Mouse (Mus musculus): ENCODE measurements around the gene Nt5m. TPM values are rescaled to one million over a fixed set of nuclear protein-coding genes. Genes with fewer than 3 reads are reported as not detected.

The Nt5m gene
- 109 and 113 TPM in 2 replicates for polyA plus RNA-seq (2021; fragmentation: Nextera tagmentation)
- long read RNA-seq, experiment 1, transcript Nt5m-202 (5 exons, 1,387 nt): minor isoform, 16 of 145 reads
- long read RNA-seq, experiment 1, transcript Nt5m-203 (5 exons, 1,316 nt): minor isoform, 10 of 145 reads
- long read RNA-seq, experiment 1, transcript Nt5m-201 (5 exons, 1,306 nt): major isoform, 107 of 145 reads
- long read RNA-seq, experiment 1, partial matches to known transcripts: 5 of 145 reads
- long read RNA-seq, experiment 1, other reads (novel, unspliced or antisense): 7 of 145 reads
- long read RNA-seq, experiment 2, transcript Nt5m-203 (5 exons, 1,316 nt): minor isoform, 51 of 281 reads
- long read RNA-seq, experiment 2, transcript Nt5m-202 (5 exons, 1,387 nt): minor isoform, 24 of 281 reads
- long read RNA-seq, experiment 2, transcript Nt5m-201 (5 exons, 1,306 nt): major isoform, 182 of 281 reads
- long read RNA-seq, experiment 2, partial matches to known transcripts: 1 of 281 reads
- long read RNA-seq, experiment 2, other reads (novel, unspliced or antisense): 23 of 281 reads

DNA sequence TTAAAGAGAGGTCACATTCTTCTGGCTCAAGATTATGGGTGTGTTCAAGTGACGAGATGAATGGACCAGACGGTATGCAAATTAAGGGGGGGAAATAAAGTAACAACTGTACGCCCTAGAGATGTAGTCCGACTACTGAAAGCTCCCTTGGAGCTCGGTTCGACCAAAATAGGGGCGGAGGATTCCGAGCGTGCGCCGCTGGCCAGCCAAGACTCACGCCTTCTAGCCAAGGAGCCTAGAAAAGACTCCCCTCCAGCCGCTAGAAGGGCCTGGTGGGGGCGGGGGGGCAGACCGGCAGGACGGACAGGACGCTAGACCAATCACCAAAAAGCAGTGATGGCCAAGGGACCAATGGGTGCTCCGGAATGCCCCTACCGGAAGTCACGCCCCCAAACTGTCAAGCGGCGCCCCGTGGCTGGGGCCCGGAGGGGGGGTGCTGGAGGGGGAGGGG lies at the start of gene Nt5m:
Gene Nt5m, plus strand, starts transcription at position 440 of the 451 bp plus-strand sequence.

DNA sequence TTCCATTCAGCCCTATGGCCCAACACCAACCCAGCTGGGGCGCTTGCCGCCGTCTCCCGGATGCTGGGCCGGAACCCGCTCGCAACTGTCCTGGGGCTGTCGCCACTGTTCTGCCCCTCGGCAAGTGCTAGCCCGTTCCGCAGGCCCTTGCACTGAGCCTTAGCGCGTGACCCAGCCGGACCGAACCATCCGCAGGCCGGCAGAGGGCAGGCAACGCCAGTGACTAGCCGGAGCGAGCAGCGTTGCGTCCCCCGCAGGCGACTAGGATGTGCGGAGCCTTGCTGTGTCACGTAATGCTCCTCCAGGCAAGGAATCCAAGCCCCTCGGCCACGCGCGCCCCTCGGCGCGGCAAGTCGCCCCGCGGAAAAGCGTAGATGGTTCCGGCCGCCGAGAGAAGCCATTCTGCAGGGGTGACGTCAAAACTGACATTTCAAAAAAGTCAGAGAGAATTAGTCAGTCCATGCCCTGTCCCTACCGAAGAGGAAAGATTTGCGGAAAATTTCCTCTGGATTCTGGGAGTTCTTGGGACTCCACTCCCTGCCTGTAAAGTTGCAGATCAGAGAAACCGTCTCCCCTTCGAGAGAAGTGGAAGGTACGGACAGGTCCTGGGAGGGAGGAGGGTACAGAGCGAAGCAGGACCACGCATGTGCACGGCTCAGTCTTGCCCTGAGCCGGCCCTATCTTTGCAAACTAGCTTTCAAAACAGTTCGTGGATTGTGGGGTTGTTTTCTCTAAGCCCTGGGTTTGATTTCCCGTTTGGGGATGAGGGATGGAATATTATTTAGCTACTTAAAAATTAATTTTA lies 29.4 kb upstream of the Nt5m start, which contains the start of gene Flcn:
Gene Flcn, minus strand, starts transcription at position 347 of the 805 bp plus-strand sequence.

DNA sequence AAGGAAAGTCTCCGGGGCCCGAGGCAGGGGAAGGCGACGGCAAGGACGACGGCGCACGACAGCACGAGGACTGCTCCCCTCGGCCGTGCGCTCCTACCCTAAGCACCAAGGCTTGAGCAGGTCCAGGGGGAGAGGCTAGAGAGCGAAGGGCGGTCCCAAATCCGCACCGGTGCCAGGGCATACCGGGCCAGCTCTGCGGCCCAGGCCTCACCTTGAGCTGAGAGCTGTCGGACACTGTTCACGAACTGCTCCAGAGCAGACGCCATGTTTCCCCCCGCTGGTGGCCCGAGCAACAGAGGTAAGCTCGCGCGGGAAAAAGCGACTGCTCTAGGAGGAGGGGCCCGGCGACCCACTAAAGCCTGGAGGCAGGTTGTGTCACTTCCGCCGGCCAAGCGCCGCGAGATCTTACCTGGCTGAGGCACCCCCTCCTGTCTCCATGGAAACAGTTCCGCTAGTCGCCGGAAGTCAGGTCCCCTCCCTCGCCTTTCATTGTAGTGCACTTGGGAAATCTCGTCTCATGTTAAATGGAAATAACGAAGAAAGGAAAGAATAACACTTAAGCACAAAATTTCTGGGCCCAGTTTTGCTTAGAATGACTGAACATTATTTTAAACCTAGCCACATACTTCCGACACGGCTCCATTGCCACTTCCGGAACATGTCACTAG lies 346 bp downstream of the Nt5m start, which contains the start of gene Cops3:
Gene Cops3, minus strand, starts transcription at position 380 of the 668 bp plus-strand sequence.

Other genes with a start within 250 kb of the Nt5m start
- gene Olfr223, start 246.2 kb upstream of the Nt5m start, polyA plus RNA-seq (2021; fragmentation: Nextera tagmentation): not detected in 2 replicates
- 37.9 and 41.4 TPM in 2 replicates for gene Mprip, start 178.1 kb upstream of the Nt5m start, polyA plus RNA-seq (2021; fragmentation: Nextera tagmentation)
- 0.18 and 0.53 TPM in 2 replicates for gene Pld6, start 51.8 kb upstream of the Nt5m start, polyA plus RNA-seq (2021; fragmentation: Nextera tagmentation)
- gene Flcn, start 29.4 kb upstream of the Nt5m start, polyA plus RNA-seq (2021; fragmentation: Nextera tagmentation): 25.8 and 26.5 TPM in 2 replicates
- 110 and 113 TPM in 2 replicates for gene Cops3, start 391 bp downstream of the Nt5m start, polyA plus RNA-seq (2021; fragmentation: Nextera tagmentation)
- 54.1 and 54.5 TPM in 2 replicates for gene Med9, start 108.8 kb downstream of the Nt5m start, polyA plus RNA-seq (2021; fragmentation: Nextera tagmentation)
- gene Rasd1, start 125.5 kb downstream of the Nt5m start, polyA plus RNA-seq (2021; fragmentation: Nextera tagmentation): 53.9 and 56.0 TPM in 2 replicates
- 4.1 and 5.1 TPM in 2 replicates for gene Pemt, start 207.0 kb downstream of the Nt5m start, polyA plus RNA-seq (2021; fragmentation: Nextera tagmentation)

All from layer of hippocampus, adult 6 months (tissue).